Mouse (Mus musculus): ENCODE data around the gene Mkrn2. TPM values are rescaled to one million over a fixed set of nuclear protein-coding genes. Genes with fewer than 3 reads are reported as not detected.

Gene Mkrn2
- polyA plus RNA-seq, 1 experiment from 2014 or later, result 32.4 TPM

- H3K27ac ChIP-seq (replicated peaks; ENCODE audit: low read depth, low read length), result no peak overlapping the region
- no peaks in the 10 kb centered on the region for H3K27me3 ChIP-seq (replicated peaks; ENCODE audit: control insufficient read depth, insufficient read depth, low read length)
- peaks cover 13% of the 10 kb centered on the region for H3K4me1 ChIP-seq (ENCODE audit: control insufficient read depth, insufficient read depth, low read length)
- H3K4me2 ChIP-seq (ENCODE audit: low read depth, low read length), result no peak overlapping the region
- no peaks in the 10 kb centered on the region for H3K36me3 ChIP-seq (ENCODE audit: control insufficient read depth, insufficient read depth, low read length)
- H3K9me3 ChIP-seq (ENCODE audit: control insufficient read depth, low read length), result no peaks in the 10 kb centered on the region
- ATAC-seq (ENCODE audit: low read depth), result no peak
- 49% methylated on average over 5 of the region's 5 CpGs for WGBS
- no peak overlapping the region for H3K4me3 ChIP-seq (ENCODE audit: low read depth, low read length)
- H3K9ac ChIP-seq (ENCODE audit: low read depth, low read length), result no peak overlapping the region
- no peak for DNase-seq (ENCODE audit: low spot score)
Measured at GRCm38 (mm10) chr6:115650476-115651427, 49.0 kb downstream of the Mkrn2 start.

- Histone ChIP-seq H3K27me3 (replicated peaks; ENCODE audit: control insufficient read depth, insufficient read depth, low read length) (no peaks in the 10 kb centered on the region), H3K27ac (replicated peaks; ENCODE audit: low read depth, low read length) (no peak overlapping the region), H3K9ac (ENCODE audit: low read depth, low read length) (no peak overlapping the region), H3K4me1 (ENCODE audit: control insufficient read depth, insufficient read depth, low read length) (peaks cover 13% of the 10 kb centered on the region), H3K4me2 (ENCODE audit: low read depth, low read length) (no peak overlapping the region), H3K4me3 (ENCODE audit: low read depth, low read length) (no peak overlapping the region), H3K36me3 (ENCODE audit: control insufficient read depth, insufficient read depth, low read length) (no peaks in the 10 kb centered on the region), H3K9me3 (ENCODE audit: control insufficient read depth, low read length) (no peaks in the 10 kb centered on the region)
- DNase-seq (ENCODE audit: low spot score) (no peak), ATAC-seq (ENCODE audit: low read depth) (no peak)
Measured at GRCm38 (mm10) chr6:115651719-115652118, 50.0 kb downstream of the Mkrn2 start.

- Histone ChIP-seq H3K4me2 (ENCODE audit: low read depth, low read length) (no peak overlapping the region), H3K27ac (replicated peaks; ENCODE audit: low read depth, low read length) (no peak overlapping the region), H3K4me3 (ENCODE audit: low read depth, low read length) (no peak overlapping the region), H3K9ac (ENCODE audit: low read depth, low read length) (no peak overlapping the region), H3K27me3 (replicated peaks; ENCODE audit: control insufficient read depth, insufficient read depth, low read length) (no peaks in the 10 kb centered on the region), H3K9me3 (ENCODE audit: control insufficient read depth, low read length) (no peaks in the 10 kb centered on the region), H3K4me1 (ENCODE audit: control insufficient read depth, insufficient read depth, low read length) (peaks cover 13% of the 10 kb centered on the region), H3K36me3 (ENCODE audit: control insufficient read depth, insufficient read depth, low read length) (no peaks in the 10 kb centered on the region)
- DNase-seq (ENCODE audit: low spot score) (no peak), ATAC-seq (ENCODE audit: low read depth) (no peak)
- 41% methylated on average over 2 of the region's 2 CpGs for WGBS
Measured at GRCm38 (mm10) chr6:115653939-115654338, 52.2 kb downstream of the Mkrn2 start.

GRCm38 (mm10) chr6:115658802-115659201 lies 57.1 kb downstream of the Mkrn2 start:
- no peak for ATAC-seq (ENCODE audit: low read depth)
- H3K27me3 ChIP-seq (replicated peaks; ENCODE audit: control insufficient read depth, insufficient read depth, low read length), result no peaks in the 10 kb centered on the region

GRCm38 (mm10) chr6:115664268-115664667 lies 62.6 kb downstream of the Mkrn2 start:
- Histone ChIP-seq H3K27me3 (replicated peaks; ENCODE audit: control insufficient read depth, insufficient read depth, low read length) (no peaks in the 10 kb centered on the region), H3K9ac (ENCODE audit: low read depth, low read length) (no peak overlapping the region), H3K4me1 (ENCODE audit: control insufficient read depth, insufficient read depth, low read length) (peaks cover 5% of the 10 kb centered on the region; the same call in 1 of the 2 replicates), H3K4me3 (ENCODE audit: low read depth, low read length) (no peak overlapping the region), H3K36me3 (ENCODE audit: control insufficient read depth, insufficient read depth, low read length) (peaks cover 12% of the 10 kb centered on the region), H3K9me3 (ENCODE audit: control insufficient read depth, low read length) (no peaks in the 10 kb centered on the region), H3K4me2 (ENCODE audit: low read depth, low read length) (no peak overlapping the region), H3K27ac (replicated peaks; ENCODE audit: low read depth, low read length) (no peak overlapping the region)
- DNase-seq (ENCODE audit: low spot score), result no peak
- 92% methylated on average over 3 of the region's 3 CpGs for WGBS
- ATAC-seq (ENCODE audit: low read depth), result no peak

More at GRCm38 (mm10) chr6:115658802-115659201, 57.1 kb downstream of the Mkrn2 start:
- no peaks in the 10 kb centered on the region for H3K9me3 ChIP-seq (ENCODE audit: control insufficient read depth, low read length)
- no peak for DNase-seq (ENCODE audit: low spot score)
- H3K4me3 ChIP-seq (ENCODE audit: low read depth, low read length), result no peak overlapping the region
- peaks cover 5% of the 10 kb centered on the region; the same call in 1 of the 2 replicates for H3K4me1 ChIP-seq (ENCODE audit: control insufficient read depth, insufficient read depth, low read length)
- no peak overlapping the region for H3K27ac ChIP-seq (replicated peaks; ENCODE audit: low read depth, low read length)
- H3K9ac ChIP-seq (ENCODE audit: low read depth, low read length), result no peak overlapping the region
- peaks cover 11% of the 10 kb centered on the region for H3K36me3 ChIP-seq (ENCODE audit: control insufficient read depth, insufficient read depth, low read length)
- no peak overlapping the region for H3K4me2 ChIP-seq (ENCODE audit: low read depth, low read length)

GRCm38 (mm10) chr6:115666641-115667040 lies 64.9 kb downstream of the Mkrn2 start:
- H3K4me3 ChIP-seq (ENCODE audit: low read depth, low read length), result no peak overlapping the region
- no peaks in the 10 kb centered on the region for H3K9me3 ChIP-seq (ENCODE audit: control insufficient read depth, low read length)
- 72% methylated on average over 4 of the region's 4 CpGs for WGBS
- no peak overlapping the region for H3K27ac ChIP-seq (replicated peaks; ENCODE audit: low read depth, low read length)
- no peaks in the 10 kb centered on the region for H3K27me3 ChIP-seq (replicated peaks; ENCODE audit: control insufficient read depth, insufficient read depth, low read length)
- H3K4me2 ChIP-seq (ENCODE audit: low read depth, low read length), result no peak overlapping the region
- H3K4me1 ChIP-seq (ENCODE audit: control insufficient read depth, insufficient read depth, low read length), result no peaks in the 10 kb centered on the region
- DNase-seq (ENCODE audit: low spot score) (no peak), ATAC-seq (ENCODE audit: low read depth) (no peak)
- H3K9ac ChIP-seq (ENCODE audit: low read depth, low read length), result no peak overlapping the region
- peaks cover 12% of the 10 kb centered on the region for H3K36me3 ChIP-seq (ENCODE audit: control insufficient read depth, insufficient read depth, low read length)

Other genes with a start within 250 kb of the Mkrn2 start
- 13.7 and 15.3 TPM in 2 replicates for gene Pparg, start 241.0 kb upstream of the Mkrn2 start, polyA plus RNA-seq (2014; fragmentation: Nextera tagmentation; extraction: Ambion mirVana)
- 24.4 and 31.4 TPM in 2 replicates for gene Tsen2, start 57.2 kb upstream of the Mkrn2 start, polyA plus RNA-seq (2014; fragmentation: Nextera tagmentation; extraction: Ambion mirVana)
- 0.78 and 0.92 TPM in 2 replicates for gene Mkrn2os, start 9.3 kb upstream of the Mkrn2 start, polyA plus RNA-seq (2014; fragmentation: Nextera tagmentation; extraction: Ambion mirVana)
- gene Raf1, start 74.7 kb downstream of the Mkrn2 start, polyA plus RNA-seq (2014; fragmentation: Nextera tagmentation; extraction: Ambion mirVana), result 98.6 and 112 TPM in 2 replicates
- 7.5 and 7.8 TPM in 2 replicates for gene Tmem40, start 160.5 kb downstream of the Mkrn2 start, polyA plus RNA-seq (2014; fragmentation: Nextera tagmentation; extraction: Ambion mirVana)
- 36.9 and 42.6 TPM in 2 replicates for gene Cand2, start 172.6 kb downstream of the Mkrn2 start, polyA plus RNA-seq (2014; fragmentation: Nextera tagmentation; extraction: Ambion mirVana)
- 2,245 and 2,432 TPM in 2 replicates for gene Rpl32, start 206.8 kb downstream of the Mkrn2 start, polyA plus RNA-seq (2014; fragmentation: Nextera tagmentation; extraction: Ambion mirVana)
- gene Efcab12, start 236.5 kb downstream of the Mkrn2 start, polyA plus RNA-seq (2014; fragmentation: Nextera tagmentation; extraction: Ambion mirVana), result 0.79 and 0.89 TPM in 2 replicates